Mouse (Mus musculus): ENCODE data around the gene Atp6v0c.

DNA sequence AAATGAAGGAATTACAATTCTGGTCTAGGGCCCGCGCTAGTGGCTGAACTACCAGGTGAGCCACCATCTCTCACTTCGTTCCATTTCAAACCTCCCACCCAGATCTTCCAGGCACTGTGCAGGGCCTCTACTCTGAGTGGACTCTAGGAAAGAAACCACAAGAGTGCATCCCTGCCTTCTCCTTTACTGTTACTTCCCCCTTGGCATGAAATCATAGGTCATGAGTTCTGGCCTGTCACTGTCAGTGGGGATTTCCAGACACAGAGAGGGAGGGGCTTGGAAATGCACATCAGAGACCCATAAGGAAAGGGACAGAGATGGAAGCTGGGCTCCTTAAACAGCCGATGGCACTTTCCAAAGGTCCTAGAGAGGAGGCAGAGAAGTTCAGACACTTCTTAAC, 2.2 kb upstream of the Atp6v0c start:
- no peak for TF ChIP-seq EP300 (IDR thresholded peaks at IDR 0.05; ENCODE audit: low read depth)
- TF ChIP-seq CTCF (IDR thresholded peaks at IDR 0.05; ENCODE audit: low read depth) = no peak

All from liver, embryonic 14.5 days (tissue).